Mouse (Mus musculus): ENCODE data around the gene Frmd5.
"Not testable (repeated sequence)": the region's sequence is repeated elsewhere in the genome, so short reads cannot be mapped to it uniquely, and the experiment has no call there.

Frmd5 gene

DNA sequence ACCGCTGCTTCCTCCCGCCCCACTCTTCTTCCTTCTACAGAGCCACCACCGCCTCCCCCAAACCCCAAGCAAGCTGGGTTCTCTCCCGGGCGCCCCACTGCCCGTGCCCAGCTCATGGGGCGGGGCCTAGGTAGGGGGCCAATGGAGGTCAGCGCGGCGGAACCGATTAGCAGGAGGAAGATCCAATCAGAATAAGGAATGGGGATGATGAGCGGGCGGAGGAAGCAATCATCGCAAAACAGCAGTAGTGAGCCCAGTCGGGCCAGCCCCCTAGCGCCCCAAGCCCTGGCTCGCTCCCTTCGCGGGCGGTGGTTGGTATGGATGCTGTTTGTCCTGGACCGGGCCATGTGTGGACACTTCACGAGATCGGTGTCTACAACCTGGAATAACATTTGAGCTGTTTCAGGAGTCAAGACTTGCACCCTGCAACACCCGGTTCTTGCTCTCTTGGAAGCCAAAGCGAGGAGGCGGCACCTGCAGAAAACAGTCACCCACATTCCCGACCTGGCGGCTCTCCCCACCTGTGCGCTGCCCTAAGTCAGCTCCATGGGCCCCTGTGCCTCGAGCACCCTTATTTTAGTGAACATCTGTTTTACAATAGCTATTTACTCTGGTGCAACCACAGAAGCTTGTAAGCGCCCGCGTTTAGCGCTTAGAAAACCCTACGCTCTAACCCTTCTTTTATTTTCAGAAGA lies at the start of gene Frmd5:
Gene Frmd5 (minus strand): TSS at position 129 of the 695 bp plus-strand sequence.
- DNase-seq (ENCODE audit: low read depth, low spot score) = peak; percentile 87

DNA sequence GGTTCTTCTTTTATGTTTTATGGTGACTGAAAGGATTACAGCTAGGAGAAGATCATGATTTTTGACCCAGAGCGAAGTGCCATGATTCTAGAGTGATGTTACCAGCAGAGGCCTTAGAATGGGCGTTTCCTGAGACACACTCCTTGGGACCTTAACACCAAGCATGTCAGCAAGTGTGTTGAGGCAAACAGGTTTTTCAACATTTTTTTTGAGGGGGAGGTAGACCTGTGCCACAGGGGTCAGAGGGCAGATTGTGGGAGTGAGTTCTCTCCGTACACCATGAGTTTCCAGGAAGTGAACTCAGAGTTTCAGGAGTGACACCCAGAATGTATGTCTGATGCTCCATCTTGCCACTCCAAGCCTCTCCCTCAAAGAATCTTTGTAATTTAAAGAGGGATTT lies 47.1 kb upstream of the Frmd5 start:
- no peak for DNase-seq (ENCODE audit: low read depth, low spot score)

DNA sequence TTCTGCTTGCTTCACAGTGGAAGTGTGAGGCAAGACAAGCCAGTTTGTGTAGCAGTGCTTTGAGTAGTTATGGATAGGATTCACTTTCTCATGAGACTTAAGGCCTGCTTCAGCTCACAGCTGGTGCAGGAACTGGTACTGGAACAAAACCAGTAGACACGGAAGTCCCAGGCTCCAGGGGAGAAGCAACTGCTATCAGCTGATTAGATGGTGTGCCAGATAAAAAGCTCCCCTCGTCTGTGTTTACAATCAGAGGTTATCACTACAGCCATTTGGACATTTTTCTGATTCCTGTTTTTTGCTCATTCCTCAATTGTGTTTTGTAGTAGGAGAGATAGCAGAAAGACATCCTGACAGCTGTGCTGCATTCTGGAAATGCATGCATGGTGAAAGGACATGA lies 45.2 kb upstream of the Frmd5 start:
- DNase-seq (ENCODE audit: low read depth, low spot score) = no peak

DNA sequence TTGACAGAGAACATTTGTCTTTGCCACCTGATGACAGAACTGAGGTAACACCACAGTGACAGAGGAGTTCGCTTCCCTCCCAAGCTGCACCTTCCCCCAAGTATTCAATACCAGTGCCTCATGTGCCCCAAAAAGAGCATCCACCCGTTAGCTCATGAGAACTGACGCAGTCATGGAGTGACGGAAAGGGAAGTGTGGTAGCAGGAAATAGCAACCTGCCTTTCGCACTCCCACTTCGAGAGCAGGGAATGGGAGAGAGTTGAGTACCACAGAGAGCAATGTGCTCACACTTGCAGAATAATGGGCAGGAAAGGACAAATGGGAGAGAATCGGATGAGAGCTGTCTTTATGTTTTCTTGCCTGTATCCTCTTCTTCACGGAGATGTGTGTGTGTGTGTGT lies 39.2 kb upstream of the Frmd5 start:
- no peak for DNase-seq (ENCODE audit: low read depth, low spot score)

DNA sequence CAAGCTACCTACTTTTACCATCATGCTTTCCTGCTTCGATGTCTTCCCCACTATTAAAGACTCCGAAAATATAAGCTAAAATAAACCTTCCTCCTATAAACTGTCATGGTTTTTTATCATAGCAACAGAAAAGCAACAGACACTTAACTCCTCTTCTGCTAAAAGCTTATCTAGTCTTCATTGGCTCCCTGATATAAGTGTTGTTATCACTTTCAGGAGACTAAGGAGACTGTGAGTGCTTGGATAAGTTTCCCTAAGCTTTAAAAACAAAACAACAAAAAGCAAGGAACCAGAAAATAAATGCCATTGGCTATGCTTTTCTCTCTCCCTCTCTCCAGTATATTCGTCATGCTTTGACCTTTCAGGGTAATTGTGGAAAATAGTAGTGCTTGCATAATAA lies 35.4 kb upstream of the Frmd5 start:
- no peak for DNase-seq (ENCODE audit: low read depth, low spot score)

DNA sequence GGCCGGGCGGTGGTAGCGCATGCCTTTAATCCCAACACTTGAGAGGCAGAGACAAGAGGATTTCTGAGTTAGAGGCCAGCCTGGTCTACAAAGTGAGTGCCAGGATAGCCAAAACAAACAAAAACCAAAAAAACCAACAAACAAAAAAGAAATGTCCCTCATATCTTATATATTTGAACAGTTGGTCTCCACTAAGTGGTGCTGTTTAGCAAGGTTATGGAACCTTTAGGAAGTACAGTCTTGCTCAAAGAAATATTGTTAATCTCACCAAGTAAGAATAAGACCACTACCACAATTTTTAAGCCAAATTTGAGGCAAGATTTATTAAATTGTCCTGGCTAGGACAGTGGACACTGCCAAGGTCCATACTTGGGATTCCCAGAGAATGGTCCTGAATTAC lies 34.6 kb upstream of the Frmd5 start:
- DNase-seq (ENCODE audit: low read depth, low spot score) = no peak

DNA sequence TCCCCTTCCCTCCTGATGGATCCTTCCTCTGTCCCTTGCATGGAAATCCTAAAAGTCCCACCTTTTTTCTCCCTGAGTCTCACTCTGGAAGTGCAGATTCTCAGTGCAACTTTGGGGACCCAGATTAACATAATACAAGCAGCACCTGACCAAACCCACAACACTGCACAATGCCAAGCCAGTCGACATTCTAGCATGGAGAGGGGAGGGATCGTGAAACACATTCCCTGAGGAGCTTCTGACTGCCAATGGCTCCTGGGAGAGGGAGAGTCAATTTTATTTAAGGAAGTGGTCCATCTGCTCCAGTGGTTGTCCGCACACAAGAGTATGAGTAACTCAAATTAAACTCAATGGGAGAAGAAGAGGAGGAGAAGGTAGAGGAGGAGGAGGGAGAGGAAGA lies 28.0 kb upstream of the Frmd5 start:
- DNase-seq (ENCODE audit: low read depth, low spot score) = no peak

DNA sequence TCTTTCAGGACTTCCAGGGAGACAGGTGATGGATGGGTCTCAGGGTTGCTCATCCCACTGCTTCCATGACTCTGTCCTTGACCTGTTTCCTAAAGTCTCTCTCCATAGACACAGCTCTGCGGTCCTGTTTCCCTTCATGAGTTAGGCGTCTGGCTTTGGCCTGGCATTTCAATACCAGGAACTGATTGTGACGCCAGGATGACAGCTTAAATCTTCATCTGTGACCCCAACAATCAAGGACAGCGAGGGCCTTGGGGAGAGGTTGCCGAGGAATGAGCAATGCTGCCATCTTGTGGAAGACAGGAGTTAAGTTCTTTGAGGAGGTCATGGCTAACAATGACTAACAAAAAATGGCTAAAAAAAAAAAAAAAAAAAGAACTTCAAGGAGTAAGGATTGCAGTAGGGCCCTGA lies 25.6 kb upstream of the Frmd5 start:
- DNase-seq (ENCODE audit: low read depth, low spot score) = peak; percentile 68

DNA sequence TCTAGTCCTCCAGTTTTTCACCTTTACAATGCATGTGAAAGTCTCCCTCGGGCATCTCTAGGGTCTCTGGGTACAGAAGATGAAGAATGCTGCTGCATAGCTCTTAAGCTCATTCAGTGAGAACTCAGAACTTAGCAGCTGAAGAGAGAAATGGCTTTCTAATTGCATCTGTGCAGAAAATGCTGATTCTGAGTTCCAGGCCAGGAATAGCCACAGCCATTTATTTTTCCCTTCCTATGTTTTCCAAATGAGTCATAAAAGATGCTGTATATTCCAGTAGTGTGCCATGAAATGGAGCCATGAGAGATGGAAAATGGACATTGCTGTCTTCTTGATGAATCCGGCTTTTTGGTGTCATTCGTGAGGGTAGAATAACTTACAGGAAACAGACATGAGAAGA lies 21.5 kb upstream of the Frmd5 start:
- no peak for DNase-seq (ENCODE audit: low read depth, low spot score)

DNA sequence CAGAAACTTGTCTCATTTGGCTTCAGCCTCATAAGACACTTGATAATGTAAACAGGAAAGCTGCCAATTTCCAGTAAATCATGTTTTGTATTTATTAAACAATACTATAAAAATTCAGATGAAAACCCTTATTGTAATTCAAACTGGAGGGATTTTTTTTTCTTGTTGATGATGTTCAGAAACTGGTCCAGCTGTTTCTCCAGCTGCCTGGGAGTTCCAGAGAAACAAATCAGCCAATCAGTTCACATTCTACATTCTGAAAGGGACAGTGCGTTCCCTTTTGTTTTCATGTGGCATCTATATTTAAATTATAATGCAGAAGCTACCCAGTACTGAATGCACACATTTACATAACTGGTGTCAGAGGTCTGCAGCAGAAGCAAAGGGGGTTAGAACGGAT lies 19.3 kb upstream of the Frmd5 start:
- DNase-seq (ENCODE audit: low read depth, low spot score) = no peak

DNA sequence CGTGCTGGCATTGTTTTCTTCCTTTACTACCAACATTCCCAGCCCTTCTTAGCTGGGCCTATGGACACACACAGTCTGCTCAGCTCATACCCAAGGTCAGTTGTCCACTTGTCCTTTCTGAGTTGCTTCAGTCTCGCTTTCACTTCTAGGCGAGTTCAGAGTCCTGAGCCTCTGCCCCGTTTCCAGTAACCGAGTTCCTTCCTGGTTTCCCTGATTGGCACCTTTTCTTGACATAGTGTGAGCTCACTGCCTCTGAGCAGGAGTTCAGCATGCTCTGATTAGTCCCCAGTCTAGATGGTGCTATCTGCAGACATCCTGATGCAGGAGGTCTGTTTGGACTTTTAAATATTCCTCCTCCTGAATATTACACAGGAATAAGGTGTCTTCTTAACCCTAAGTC lies 17.8 kb upstream of the Frmd5 start:
- DNase-seq (ENCODE audit: low read depth, low spot score) = no peak

DNA sequence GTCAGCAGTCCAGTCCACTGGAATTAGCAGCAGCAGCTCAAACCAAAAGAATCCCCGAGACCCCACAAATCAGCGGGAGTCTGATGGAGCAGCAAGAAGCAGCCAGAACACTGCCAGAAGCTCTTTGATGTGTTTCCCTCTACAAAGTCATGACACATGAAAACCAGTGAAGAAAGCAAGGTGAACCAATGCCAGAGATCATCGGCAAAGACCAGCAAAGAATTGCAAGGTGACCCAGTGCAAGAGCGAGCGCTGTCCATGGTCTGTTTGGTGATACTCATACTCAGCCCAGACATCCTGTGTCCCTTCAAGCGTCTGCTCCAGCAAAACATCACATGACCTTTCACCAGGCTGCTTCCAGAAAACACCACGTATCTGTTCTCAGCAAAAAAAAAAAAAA lies 14.9 kb upstream of the Frmd5 start:
- no peak for DNase-seq (ENCODE audit: low read depth, low spot score)

DNA sequence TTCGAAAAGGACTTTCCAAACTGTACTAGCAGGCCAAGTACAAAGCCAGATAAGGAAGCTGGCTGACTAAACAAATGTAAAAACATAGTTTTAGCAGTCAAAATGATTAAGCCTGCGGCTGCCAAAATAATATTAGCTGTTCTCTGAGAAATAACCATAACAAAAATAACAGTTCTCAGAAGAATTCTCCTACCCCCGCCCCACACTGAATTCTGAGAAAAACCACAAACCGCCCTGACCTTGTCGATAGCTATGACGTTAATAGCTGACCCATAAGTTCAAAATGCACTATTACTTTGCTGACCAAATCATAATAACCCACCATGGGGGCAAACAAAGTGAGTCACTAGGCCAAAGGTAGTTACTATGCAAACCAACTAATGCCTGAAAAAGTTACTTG lies 4.0 kb upstream of the Frmd5 start:
- not testable (repeated sequence) for DNase-seq (ENCODE audit: low read depth, low spot score)

DNA sequence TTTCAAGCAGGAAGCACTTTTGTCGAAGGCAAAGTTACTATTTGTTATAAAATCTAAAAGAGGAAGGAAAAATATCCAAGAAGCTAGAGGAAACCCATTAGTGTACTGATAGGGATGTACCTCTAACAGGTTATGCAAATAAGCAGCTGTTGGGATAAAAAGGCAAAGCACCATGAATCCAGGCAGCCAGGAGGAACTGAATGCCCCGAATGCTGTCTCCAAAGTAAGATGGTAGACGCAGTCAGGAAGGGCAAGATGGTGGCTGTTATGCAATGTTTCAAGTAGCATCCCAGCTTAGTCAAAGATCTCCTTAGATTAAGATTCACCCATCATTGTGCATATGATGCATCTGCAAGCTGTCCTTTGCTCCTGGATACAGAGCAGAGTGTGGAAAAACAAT lies 2.2 kb upstream of the Frmd5 start:
- no peak for DNase-seq (ENCODE audit: low read depth, low spot score)

DNA sequence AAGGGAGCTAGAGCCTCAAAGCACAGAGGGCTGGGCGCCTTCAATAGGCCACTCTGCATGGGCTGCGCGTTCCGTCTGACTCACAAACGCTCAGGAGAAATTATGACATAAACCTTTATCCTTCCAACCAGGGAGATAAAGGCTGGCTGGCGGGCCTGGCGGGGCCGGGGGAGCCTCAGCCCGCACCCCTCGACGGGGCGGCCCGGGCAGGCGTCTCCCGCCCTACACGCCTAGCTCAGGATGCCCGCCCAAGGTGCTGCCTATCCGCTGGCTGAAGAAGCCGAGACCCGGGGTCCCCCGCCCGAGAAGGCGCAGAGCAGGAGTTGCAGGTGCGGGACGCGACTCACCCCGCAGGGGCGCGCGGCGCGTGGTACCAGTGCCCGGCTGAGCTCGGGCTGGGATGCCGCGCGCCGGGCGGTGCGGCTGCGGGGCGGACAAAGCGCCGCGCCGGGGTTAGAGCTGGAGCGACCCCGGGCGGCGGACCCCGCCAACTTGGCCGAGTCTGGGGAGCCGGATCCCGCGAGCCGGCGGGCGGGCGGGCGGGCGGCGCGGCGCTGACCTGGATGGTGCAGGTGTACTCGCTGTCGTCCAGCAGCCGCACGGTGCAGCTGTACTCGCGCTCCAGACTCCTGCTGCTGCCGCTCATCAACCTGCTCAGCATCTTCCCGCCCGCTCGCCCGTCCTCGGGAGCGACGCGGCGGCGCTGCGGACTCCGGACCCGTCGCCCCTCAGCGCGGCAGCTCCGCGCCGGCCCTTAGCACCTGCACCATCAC lies 530 bp downstream of the Frmd5 start:
- DNase-seq (ENCODE audit: low read depth, low spot score) = peak; percentile 35

DNA sequence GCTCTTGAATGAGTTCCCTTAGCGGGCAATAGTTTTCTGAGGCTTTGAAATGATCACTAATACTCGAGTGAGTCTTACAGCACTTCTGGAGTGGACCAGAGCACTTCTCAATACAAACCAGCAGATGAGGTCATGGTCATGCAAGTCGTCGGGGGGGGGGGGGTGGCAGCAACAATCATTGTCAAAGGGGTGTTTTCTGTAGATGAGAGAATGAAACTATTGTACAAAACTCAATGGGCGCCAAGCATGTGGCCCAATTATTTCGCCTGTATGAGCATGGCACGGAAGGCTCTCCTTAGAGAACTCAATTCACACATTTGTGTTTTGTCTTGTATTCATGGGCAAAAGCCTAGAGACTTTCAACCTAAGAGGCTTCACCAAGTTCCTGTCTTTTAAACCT lies 7.8 kb downstream of the Frmd5 start:
- no peak for DNase-seq (ENCODE audit: low read depth, low spot score)

DNA sequence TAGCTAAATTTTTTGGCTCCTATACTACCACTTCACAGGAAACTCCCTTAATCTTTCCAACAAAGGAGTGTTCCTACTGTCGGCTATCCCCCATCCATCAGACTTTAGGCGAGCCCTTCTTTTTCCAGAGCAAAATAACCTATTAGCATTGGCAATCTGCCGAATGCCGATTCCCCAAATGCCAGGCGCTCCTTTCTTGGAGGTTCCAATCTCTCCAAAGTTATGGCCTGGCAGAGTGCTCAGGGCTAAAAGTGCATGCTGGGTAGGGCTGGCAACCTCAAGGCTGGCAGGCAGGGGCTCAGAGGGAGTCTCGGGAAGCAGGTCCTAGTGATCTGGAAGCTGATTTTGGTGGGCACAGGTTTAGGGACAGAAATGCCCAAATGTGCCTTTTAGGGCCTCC lies 10.9 kb downstream of the Frmd5 start:
- no peak for DNase-seq (ENCODE audit: low read depth, low spot score)

DNA sequence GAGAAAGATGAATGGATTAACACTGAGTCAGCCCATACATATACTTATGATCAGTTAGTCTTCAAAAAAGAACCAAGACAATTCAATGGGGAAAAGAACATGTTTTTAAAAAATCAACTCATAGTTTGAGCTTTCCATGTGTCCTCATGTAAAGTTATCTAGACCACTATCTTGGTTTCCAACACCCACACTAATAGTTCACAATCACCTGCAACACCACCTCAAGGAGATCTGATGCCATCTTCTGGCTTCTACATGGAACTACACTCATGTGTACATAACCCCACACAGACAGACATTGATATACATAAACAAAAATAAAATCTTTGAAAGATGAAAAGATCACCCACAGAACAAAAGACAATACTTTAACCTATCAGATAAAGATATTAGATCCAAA lies 17.1 kb downstream of the Frmd5 start:
- DNase-seq (ENCODE audit: low read depth, low spot score) = no peak

DNA sequence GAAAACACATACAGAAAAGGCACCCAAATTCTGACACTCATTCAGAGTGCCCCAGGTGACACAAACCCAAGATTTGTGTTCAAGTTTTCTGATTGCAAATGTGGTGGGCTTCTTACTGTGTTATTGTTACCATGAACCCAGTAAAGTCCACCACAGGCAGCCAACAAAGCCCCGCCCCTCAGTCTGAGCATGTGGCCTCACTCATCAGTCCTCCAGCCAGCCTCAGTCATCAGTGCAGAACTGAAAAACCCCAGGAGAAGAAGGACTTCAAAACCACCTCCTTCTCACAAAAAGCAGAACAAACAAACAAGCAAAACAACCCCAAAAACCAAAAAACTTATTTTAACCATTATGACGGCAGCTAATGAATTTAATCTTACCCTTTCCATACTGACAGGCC lies 18.5 kb downstream of the Frmd5 start:
- no peak for DNase-seq (ENCODE audit: low read depth, low spot score)

DNA sequence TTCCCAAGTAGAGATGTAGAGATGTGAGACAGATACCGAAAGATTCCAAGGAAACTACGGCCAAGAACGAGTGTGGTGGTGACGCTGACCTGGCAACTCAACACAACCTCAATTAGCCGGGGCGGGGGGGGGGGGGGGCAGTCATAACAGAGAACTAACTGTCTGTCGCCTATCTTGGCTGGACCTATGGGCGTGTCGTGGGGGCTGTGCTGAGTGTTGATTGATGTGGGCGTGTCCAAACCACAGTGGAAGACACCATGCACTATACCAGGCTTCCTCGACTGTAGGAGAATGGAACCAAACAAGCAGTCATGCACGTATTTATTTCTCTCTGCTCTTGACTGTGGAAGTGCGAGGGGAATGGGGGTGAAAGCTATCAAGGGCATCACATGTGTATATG lies 19.1 kb downstream of the Frmd5 start:
- DNase-seq (ENCODE audit: low read depth, low spot score) = no peak

DNA sequence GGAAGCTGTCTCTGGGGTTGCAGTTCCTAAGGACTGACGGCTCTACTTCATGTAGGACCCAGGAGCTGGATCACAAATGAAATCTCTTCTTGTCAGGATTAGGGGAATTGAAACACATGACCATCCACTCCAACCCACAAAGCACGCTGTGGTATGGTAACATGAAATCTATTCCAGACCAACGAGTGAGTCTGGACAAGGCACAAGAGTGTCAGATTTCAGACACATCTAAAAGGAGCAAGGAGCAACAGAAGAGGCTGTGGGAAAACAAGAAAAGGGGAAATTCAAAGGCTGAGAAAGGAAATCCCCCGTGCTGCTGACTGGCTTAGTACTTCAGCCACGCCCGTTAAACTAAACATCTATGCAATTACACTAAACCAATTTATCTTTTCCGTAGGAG lies 19.6 kb downstream of the Frmd5 start:
- no peak for DNase-seq (ENCODE audit: low read depth, low spot score)

DNA sequence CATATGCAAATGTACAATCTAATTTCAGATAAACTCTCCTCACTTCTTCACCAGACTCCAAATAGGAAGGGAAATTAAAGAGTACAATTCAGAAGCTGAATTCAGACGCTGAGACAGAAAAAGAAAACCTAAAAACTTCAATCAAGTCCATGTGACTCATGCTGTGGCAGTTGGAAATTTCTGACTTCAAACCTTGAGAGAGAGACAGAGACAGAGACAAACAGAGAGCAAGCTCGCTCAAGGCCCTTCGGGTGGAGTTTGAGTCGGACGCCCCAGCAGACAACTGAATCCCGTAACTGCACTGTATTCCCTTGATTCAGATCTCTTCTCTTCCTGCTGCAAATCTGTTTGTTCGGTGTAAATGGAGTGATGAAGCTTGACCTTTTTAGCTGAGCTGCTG lies 30.7 kb downstream of the Frmd5 start:
- DNase-seq (ENCODE audit: low read depth, low spot score) = no peak

DNA sequence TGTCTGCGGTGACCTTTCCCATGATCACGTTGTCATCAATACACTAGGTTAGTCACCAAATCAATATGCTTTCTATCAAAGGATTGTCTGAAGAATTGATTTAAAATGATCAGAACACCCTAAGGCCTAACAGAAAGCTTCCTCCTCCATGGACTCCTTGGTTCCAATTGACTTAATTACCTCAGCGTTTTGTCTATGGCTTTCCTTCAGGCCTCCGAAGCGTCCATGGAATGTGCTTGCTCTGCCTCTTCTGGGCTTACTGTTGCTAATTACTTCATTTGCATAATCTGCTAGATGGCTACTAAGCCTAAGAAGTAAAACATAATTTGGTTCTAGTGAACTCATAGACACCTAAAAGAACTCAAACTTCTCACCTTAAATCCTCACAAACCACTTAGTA lies 42.0 kb downstream of the Frmd5 start:
- DNase-seq (ENCODE audit: low read depth, low spot score) = peak; percentile 16

DNA sequence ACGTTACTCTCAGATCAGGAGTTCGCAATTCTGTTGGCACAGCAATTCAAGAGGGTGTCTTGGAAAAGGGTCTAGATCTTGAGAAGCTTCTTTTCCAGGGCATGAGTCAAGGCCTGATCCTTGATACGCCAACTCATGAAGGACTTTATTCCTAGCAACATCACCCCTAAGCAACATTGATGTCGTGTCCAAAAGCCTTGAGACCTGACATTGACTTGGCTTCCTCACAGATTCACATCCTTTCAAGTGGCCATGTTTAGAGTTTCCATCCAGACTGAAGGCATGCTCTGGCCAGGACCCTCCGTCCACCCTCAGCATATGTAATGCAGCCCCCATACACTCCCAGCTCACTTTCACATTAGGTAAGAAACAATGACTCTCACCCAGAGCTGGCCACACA lies 45.0 kb downstream of the Frmd5 start:
- DNase-seq (ENCODE audit: low read depth, low spot score) = no peak

Data from retina, postnatal 7 days (tissue).